Mouse (Mus musculus) testis, adult 2 months (tissue): ENCODE results near the gene Bach2. TPM values are rescaled to one million over a fixed set of nuclear protein-coding genes. Genes with fewer than 3 reads are reported as not detected.

Experiments used
- H3K27ac ChIP-seq: fragments of 200-500 bp; 2 replicates; pipeline ENCODE4 v1.5.1; 2012; ENCODE audit warnings: low read depth, low read length; ENCODE audit not compliant: control insufficient read depth, insufficient read depth
- H3K27me3 ChIP-seq: fragments of 200-500 bp; 2 replicates; pipeline ENCODE4 v1.6.1; 2012; ENCODE audit warnings: mild to moderate bottlenecking, low read length, moderate library complexity; ENCODE audit not compliant: control insufficient read depth, insufficient read depth
- H3K36me3 ChIP-seq: fragments of 200-500 bp; 2 replicates; pipeline ENCODE4 v1.6.1; 2012; ENCODE audit warnings: mild to moderate bottlenecking, low read length; ENCODE audit not compliant: control insufficient read depth, insufficient read depth
- H3K4me1 ChIP-seq: fragments of 200-500 bp; 2 replicates; pipeline ENCODE4 v1.6.1; 2012; ENCODE audit warnings: low read length; ENCODE audit not compliant: control insufficient read depth, insufficient read depth
- H3K4me3 ChIP-seq: fragments of 200-500 bp; 2 replicates; pipeline ENCODE4 v1.5.1; 2012; ENCODE audit warnings: low read depth, mild to moderate bottlenecking, low read length, moderate library complexity, mixed read lengths; ENCODE audit not compliant: control insufficient read depth
- CTCF ChIP-seq: fragments of 200-500 bp; IDR thresholded peaks from 2 replicates; pipeline ENCODE4 v1.5.1; 2012; ENCODE audit warnings: low read depth, mild to moderate bottlenecking, inconsistent platforms, low read length, moderate library complexity; ENCODE audit not compliant: control insufficient read depth, insufficient read depth, insufficient replicate concordance
- POLR2A ChIP-seq: fragments of 200-500 bp; IDR thresholded peaks from 2 replicates; pipeline ENCODE4 v1.6.1; 2012; ENCODE audit warnings: low read depth, mild to moderate bottlenecking, inconsistent platforms, low read length, moderate library complexity; ENCODE audit not compliant: control insufficient read depth
- polyA plus RNA-seq: library from polyadenylated mRNA; depleted of rRNA; stranded (reverse); fragments of >200 nt; gene quantifications from 2 replicates; pipeline ENCODE4 v1.2.3, GENCODE M21; 2012; rRNA removed

Bach2 gene
- polyA plus RNA-seq: 2.3 and 2.5 TPM in 2 replicates

GRCm38 (mm10) chr4:32238366-32238854 is at the start of gene Bach2:
Bach2 (plus strand) TSS chr4:32238804.
- peak within 1 kb of the TSS; percentile 87 for H3K4me3 ChIP-seq
- H3K4me1 ChIP-seq: peaks cover 8% of the 10 kb centered on the region
- TF ChIP-seq CTCF (no peak), POLR2A (no peak)
- no peaks in the 10 kb centered on the region for H3K36me3 ChIP-seq
- no peak within 1 kb of the TSS for H3K27ac ChIP-seq
- peaks cover 3% of the 10 kb centered on the region; the same call in 1 of the 2 replicates for H3K27me3 ChIP-seq

DNA sequence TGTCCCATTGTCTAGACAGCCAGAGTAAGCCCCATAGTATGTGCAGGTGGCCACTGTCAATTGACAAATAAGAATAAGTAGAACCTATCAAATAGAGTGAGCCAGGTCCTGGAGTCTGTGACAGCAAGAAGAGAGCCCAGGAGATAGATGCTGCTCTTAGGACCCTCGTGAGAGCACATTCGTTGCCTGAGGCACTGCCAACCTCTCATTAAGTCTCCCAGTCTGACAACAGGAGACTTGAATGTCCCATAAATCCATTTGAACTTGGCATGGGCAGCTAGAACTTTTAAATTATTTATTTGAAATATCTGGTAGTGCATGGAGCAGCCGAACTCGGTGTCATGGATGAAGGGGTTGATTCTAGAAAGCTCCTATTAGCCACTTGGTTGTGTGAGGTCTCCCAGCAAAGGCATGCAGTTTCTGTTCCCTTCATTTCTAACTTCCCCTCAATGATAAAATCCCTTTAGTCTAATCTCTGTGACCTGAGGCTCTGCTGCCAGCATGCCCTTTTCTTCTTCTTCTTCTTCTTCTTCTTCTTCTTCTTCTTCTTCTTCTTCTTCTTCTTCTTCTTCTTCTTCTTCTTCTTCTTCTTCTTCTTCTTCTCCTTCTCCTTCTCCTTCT is 49.1 kb upstream of the Bach2 start:
- Histone ChIP-seq H3K4me3 (no peak overlapping the region), H3K4me1 (no peaks in the 10 kb centered on the region), H3K36me3 (no peaks in the 10 kb centered on the region), H3K27ac (no peak overlapping the region), H3K27me3 (no peaks in the 10 kb centered on the region)
- no peak for TF ChIP-seq POLR2A
- no peak for TF ChIP-seq CTCF

DNA sequence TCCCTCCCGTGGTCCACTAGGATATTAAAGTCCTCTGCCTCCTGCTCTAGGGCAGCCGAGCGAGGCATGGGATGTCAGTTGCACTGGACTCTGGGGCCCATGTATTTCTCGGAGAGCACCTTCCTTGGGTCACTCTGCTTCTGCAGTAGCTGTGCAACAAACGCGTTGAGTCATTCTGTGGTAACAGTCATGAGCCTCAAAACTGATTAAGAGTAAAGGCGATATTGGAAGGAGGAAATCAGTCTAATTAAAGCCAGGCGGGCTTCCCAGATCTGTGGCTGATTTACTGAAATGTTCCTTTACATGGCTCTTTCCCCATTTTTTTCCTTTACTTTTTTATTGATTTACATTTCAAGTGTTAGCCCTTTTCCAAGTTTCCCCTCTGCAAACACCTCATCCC is 48.1 kb upstream of the Bach2 start:
- H3K4me1 ChIP-seq: no peaks in the 10 kb centered on the region
- H3K27ac ChIP-seq: no peak overlapping the region

GRCm38 (mm10) chr4:32195945-32196921 is 42.4 kb upstream of the Bach2 start:
- no peak overlapping the region for H3K4me3 ChIP-seq
- H3K27ac ChIP-seq: no peak overlapping the region
- no peaks in the 10 kb centered on the region for H3K4me1 ChIP-seq
- H3K27me3 ChIP-seq: no peaks in the 10 kb centered on the region
- no peaks in the 10 kb centered on the region for H3K36me3 ChIP-seq
- TF ChIP-seq CTCF (no peak), POLR2A (no peak)

More for the DNA sequence above, 48.1 kb upstream of the Bach2 start:
- Histone ChIP-seq H3K27me3 (no peaks in the 10 kb centered on the region), H3K36me3 (no peaks in the 10 kb centered on the region), H3K4me3 (no peak overlapping the region)
- TF ChIP-seq POLR2A: no peak
- TF ChIP-seq CTCF: no peak

GRCm38 (mm10) chr4:32198031-32198430 is 40.6 kb upstream of the Bach2 start:
- H3K4me1 ChIP-seq: no peaks in the 10 kb centered on the region
- TF ChIP-seq POLR2A: no peak
- TF ChIP-seq CTCF: no peak
- H3K27ac ChIP-seq: no peak overlapping the region

DNA sequence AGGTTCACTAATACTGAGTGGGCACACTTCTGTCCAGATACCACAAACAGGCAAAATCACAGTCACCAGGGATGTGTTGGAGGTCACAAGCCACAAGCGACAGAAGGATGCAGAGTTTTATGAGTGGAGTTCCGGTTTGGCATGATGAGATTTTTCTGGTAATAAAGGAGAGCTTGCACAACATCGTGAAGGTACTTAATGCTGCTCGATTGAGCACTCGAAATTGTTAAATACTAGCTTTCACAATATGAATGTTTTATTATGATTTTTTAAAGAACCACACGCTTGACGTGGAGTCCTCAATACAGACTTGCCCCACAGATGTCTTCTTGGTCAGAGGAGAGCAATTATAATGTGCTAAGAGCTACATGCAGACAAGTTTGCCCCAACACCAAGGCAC is 40.0 kb upstream of the Bach2 start:
- Histone ChIP-seq H3K36me3 (no peaks in the 10 kb centered on the region), H3K27me3 (no peaks in the 10 kb centered on the region), H3K27ac (no peak overlapping the region), H3K4me3 (no peak overlapping the region), H3K4me1 (no peaks in the 10 kb centered on the region)
- TF ChIP-seq POLR2A: no peak
- TF ChIP-seq CTCF: no peak

More at GRCm38 (mm10) chr4:32198031-32198430, 40.6 kb upstream of the Bach2 start:
- no peaks in the 10 kb centered on the region for H3K27me3 ChIP-seq
- no peak overlapping the region for H3K4me3 ChIP-seq
- no peaks in the 10 kb centered on the region for H3K36me3 ChIP-seq

DNA sequence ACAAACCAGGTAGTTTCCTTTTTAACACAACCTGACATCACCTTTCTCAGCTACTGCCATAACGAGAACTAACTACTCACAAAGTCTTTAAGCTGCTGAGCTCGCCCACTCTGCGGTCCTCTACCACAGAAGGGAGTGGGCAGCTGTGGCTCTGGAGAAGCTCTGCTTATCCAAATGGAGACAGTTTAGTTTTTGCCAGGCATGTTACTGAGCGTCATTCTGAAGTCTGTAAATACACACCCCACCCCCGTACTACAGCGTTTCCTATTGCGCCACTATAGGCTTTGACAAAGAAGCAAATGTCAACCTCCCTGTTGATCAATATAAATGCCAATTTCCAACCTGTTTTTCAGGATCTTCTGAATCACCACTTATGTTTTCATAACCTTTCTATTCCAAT is 39.4 kb upstream of the Bach2 start:
- Histone ChIP-seq H3K36me3 (no peaks in the 10 kb centered on the region), H3K4me3 (no peak overlapping the region), H3K27me3 (no peaks in the 10 kb centered on the region), H3K4me1 (no peaks in the 10 kb centered on the region), H3K27ac (no peak overlapping the region)
- no peak for TF ChIP-seq POLR2A
- no peak for TF ChIP-seq CTCF
